ENCODE assay signal across 8 mouse cellular contexts in genomic region chr6:113333137-113333950, GRCm38 (mm10). TPM values are rescaled to one million over a fixed set of nuclear protein-coding genes. Genes with fewer than 3 reads are reported as not detected.
DNase-seq lines count a peak whose midpoint lies in the region; ATAC-seq and TF ChIP-seq lines count a peak whose summit lies in the region.

No protein-coding gene starts in this region.

- DNase-seq in ovary, postnatal 14 days (ENCODE audit: low spot score): peak; percentile 46
- DNase-seq in ovary, postnatal 10 days (ENCODE audit: low spot score): no peak
- DNase-seq in left cerebral cortex, postnatal 36 days (ENCODE audit: low spot score in 2 of 2): peak; percentile 40 to 53
- no peak for DNase-seq in spleen, postnatal 10 days (ENCODE audit: low spot score in 2 of 2)

- TF ChIP-seq CTCF in olfactory bulb, adult 2 months (IDR thresholded peaks at IDR 0.05; ENCODE audit: insufficient read depth, low read depth, low read length): no peak

- WGBS in intestine, embryonic 15.5 days: 59% methylated on average over 14 of the region's 14 CpGs
- 35% methylated on average over 14 of the region's 14 CpGs for WGBS in olfactory bulb, adult 2 months

- no peak overlapping the region for H3K4me2 ChIP-seq in intestine, embryonic 15.5 days (replicated peaks)

- H3K4me3 ChIP-seq in intestine, embryonic 15.5 days (replicated peaks): no peak overlapping the region
- no peak overlapping the region for H3K4me3 ChIP-seq in olfactory bulb, adult 2 months (ENCODE audit: insufficient read depth, low read depth, low read length)

- no peak for TF ChIP-seq POLR2A in olfactory bulb, adult 2 months (IDR thresholded peaks at IDR 0.05; ENCODE audit: insufficient read depth, low read depth, low read length)

- peak overlapping the region; percentile 62 for H3K27ac ChIP-seq in intestine, embryonic 15.5 days
- peak overlapping the region; percentile 12; the same call in 1 of the 2 replicates for H3K27ac ChIP-seq in olfactory bulb, adult 2 months (ENCODE audit: insufficient read depth, low read depth, low read length)

- ATAC-seq in frontal cortex, adult (ENCODE audit: low TSS enrichment): peak; percentile 20
- ATAC-seq in intestine, embryonic 15.5 days: peak; percentile 78
- no peak for ATAC-seq in CD4-positive, CD25-positive, alpha-beta regulatory T cell, adult 4 months

- H3K9me3 ChIP-seq in intestine, embryonic 15.5 days: no peaks in the 10 kb centered on the region

- H3K9ac ChIP-seq in intestine, embryonic 15.5 days: no peak overlapping the region

- intact Hi-C loops in left cerebral cortex, postnatal 36 days (cut with DNase I): no loop called here

- H3K36me3 ChIP-seq in intestine, embryonic 15.5 days: peaks cover 20% of the 10 kb centered on the region; the same call in 1 of the 2 replicates

- peaks cover 12% of the 10 kb centered on the region; the same call in 1 of the 2 replicates for H3K4me1 ChIP-seq in intestine, embryonic 15.5 days (replicated peaks)
- peaks cover 11% of the 10 kb centered on the region for H3K4me1 ChIP-seq in olfactory bulb, adult 2 months (ENCODE audit: control insufficient read depth, insufficient read depth, low read length)

- no peaks in the 10 kb centered on the region for H3K27me3 ChIP-seq in intestine, embryonic 15.5 days (replicated peaks)

RNA-seq across cellular contexts. Expression of gene Ogg1, which starts 6.6 kb away (rescaled TPM):
- 11.3 and 13.3 TPM in 2 replicates for polyA plus RNA-seq in intestine, embryonic 15.5 days (2015; fragmentation: Nextera tagmentation; extraction: Ambion mirVana)
- 1 to 10 TPM; 6.5 to 7.1 TPM for total RNA-seq in left cerebral cortex, postnatal 36 days (2021)
- not detected in 2 replicates for polyA plus RNA-seq in olfactory bulb, adult 2 months (2012; ENCODE audit: insufficient read depth, insufficient read length, low replicate concordance, missing spikeins)
- polyA plus RNA-seq in CD4-positive, CD25-positive, alpha-beta regulatory T cell, adult 4 months (2017; shearing (Covaris generic)): 10 to 100 TPM; 15.9 to 26.2 TPM

RNA-seq across cellular contexts. Expression of gene Camk1, which starts 10.4 kb away (rescaled TPM):
- polyA plus RNA-seq in intestine, embryonic 15.5 days (2015; fragmentation: Nextera tagmentation; extraction: Ambion mirVana): 75.2 and 75.4 TPM in 2 replicates
- total RNA-seq in left cerebral cortex, postnatal 36 days (2021): 100 to 1,000 TPM; 106 to 123 TPM
- not detected in 2 replicates for polyA plus RNA-seq in olfactory bulb, adult 2 months (2012; ENCODE audit: insufficient read depth, insufficient read length, low replicate concordance, missing spikeins)
- polyA plus RNA-seq in CD4-positive, CD25-positive, alpha-beta regulatory T cell, adult 4 months (2017; shearing (Covaris generic)): 1 to 10 TPM; 2.2 to 2.9 TPM

RNA-seq across cellular contexts. Expression of gene Brpf1, which starts 26.4 kb away (rescaled TPM):
- polyA plus RNA-seq in intestine, embryonic 15.5 days (2015; fragmentation: Nextera tagmentation; extraction: Ambion mirVana): 13.6 and 15.3 TPM in 2 replicates
- 10 to 100 TPM; 29.0 to 30.3 TPM for total RNA-seq in left cerebral cortex, postnatal 36 days (2021)
- not detected in 2 replicates for polyA plus RNA-seq in olfactory bulb, adult 2 months (2012; ENCODE audit: insufficient read depth, insufficient read length, low replicate concordance, missing spikeins)
- polyA plus RNA-seq in CD4-positive, CD25-positive, alpha-beta regulatory T cell, adult 4 months (2017; shearing (Covaris generic)): 10 to 100 TPM; 11.7 to 12.0 TPM

RNA-seq across cellular contexts. Expression of gene Tada3, which starts 44.3 kb away (rescaled TPM):
- 41.3 and 44.0 TPM in 2 replicates for polyA plus RNA-seq in intestine, embryonic 15.5 days (2015; fragmentation: Nextera tagmentation; extraction: Ambion mirVana)
- 10 to 100 TPM; 52.0 to 55.2 TPM for total RNA-seq in left cerebral cortex, postnatal 36 days (2021)
- polyA plus RNA-seq in olfactory bulb, adult 2 months (2012; ENCODE audit: insufficient read depth, insufficient read length, low replicate concordance, missing spikeins): not detected in 2 replicates
- polyA plus RNA-seq in CD4-positive, CD25-positive, alpha-beta regulatory T cell, adult 4 months (2017; shearing (Covaris generic)): 10 to 100 TPM; 39.2 to 47.5 TPM

RNA-seq across cellular contexts. Expression of gene Arpc4, which starts 44.6 kb away (rescaled TPM):
- 414 and 427 TPM in 2 replicates for polyA plus RNA-seq in intestine, embryonic 15.5 days (2015; fragmentation: Nextera tagmentation; extraction: Ambion mirVana)
- total RNA-seq in left cerebral cortex, postnatal 36 days (2021): 100 to 1,000 TPM; 245 to 295 TPM
- polyA plus RNA-seq in olfactory bulb, adult 2 months (2012; ENCODE audit: insufficient read depth, insufficient read length, low replicate concordance, missing spikeins): not detected in 2 replicates
- polyA plus RNA-seq in CD4-positive, CD25-positive, alpha-beta regulatory T cell, adult 4 months (2017; shearing (Covaris generic)): 100 to 1,000 TPM; 574 to 794 TPM

Comparison
In these comparisons a context has a peak if more than half of its experiments do, and no peak if none do; other contexts are left out.
1. DNase-seq: peak in ovary, postnatal 14 days (single experiment) and left cerebral cortex, postnatal 36 days (2 of 2); none in ovary, postnatal 10 days (single experiment) and spleen, postnatal 10 days (0 of 2).
2. RNA of gene Ogg1, which starts 6.6 kb away (polyA plus RNA-seq): 15.9 to 26.2 TPM in CD4-positive, CD25-positive, alpha-beta regulatory T cell, adult 4 months and 11.3 to 13.3 TPM in intestine, embryonic 15.5 days; not detected in olfactory bulb, adult 2 months; every median in the first group is over 10 times any median in the second.
3. RNA of gene Brpf1, which starts 26.4 kb away (polyA plus RNA-seq): 13.6 to 15.3 TPM in intestine, embryonic 15.5 days and 11.7 to 12.0 TPM in CD4-positive, CD25-positive, alpha-beta regulatory T cell, adult 4 months; not detected in olfactory bulb, adult 2 months; every median in the first group is over 10 times any median in the second.